Mouse (Mus musculus) liver, postnatal 0 days (tissue): ENCODE data around the gene C2cd2. TPM values are rescaled to one million over a fixed set of nuclear protein-coding genes. Genes with fewer than 3 reads are reported as not detected.
A peak's percentile ranks its signal among the peaks of the same experiment; 100 is the strongest.

Source experiments
- ATAC-seq: fragments of 200-750 bp; cut with Nextera tagmentation; 2 replicates; pipeline ENCODE4 v1.8.0; 2017; ENCODE audit warnings: mild to moderate bottlenecking, moderate library complexity
- DNase-seq: peaks from one replicate; pipeline ENCODE4 v3.0.0-alpha.2; 2016
- H3K27ac ChIP-seq: fragments of 300-500 bp; sonication (generic); 2 replicates; pipeline ENCODE4 v1.5.1; 2014; ENCODE audit warnings: antibody characterized with exemption, moderate library complexity, mild to moderate bottlenecking, low read depth
- H3K27me3 ChIP-seq: fragments of 300-500 bp; sonication (generic); 2 replicates; pipeline ENCODE4 v1.6.1; 2014; ENCODE audit warnings: low read length, control low read depth, mixed read lengths; ENCODE audit not compliant: insufficient read depth
- H3K36me3 ChIP-seq: fragments of 300-500 bp; sonication (generic); replicated peaks from 2 replicates; pipeline ENCODE4 v1.6.1; 2014; ENCODE audit warnings: mild to moderate bottlenecking, control low read depth, low read length, moderate library complexity, mixed read lengths; ENCODE audit not compliant: insufficient read depth
- H3K4me1 ChIP-seq: fragments of 300-500 bp; sonication (generic); 2 replicates; pipeline ENCODE4 v1.6.1; 2014; ENCODE audit warnings: antibody characterized with exemption, mild to moderate bottlenecking, control low read depth; ENCODE audit not compliant: insufficient read depth
- H3K4me2 ChIP-seq: fragments of 300-500 bp; sonication (generic); 2 replicates; pipeline ENCODE4 v1.6.1; 2014; ENCODE audit warnings: low read depth, mild to moderate bottlenecking, low read length, moderate library complexity, mixed read lengths
- H3K4me3 ChIP-seq: fragments of 300-500 bp; sonication (generic); 2 replicates; pipeline ENCODE4 v1.5.1; 2014; ENCODE audit warnings: low read depth, low read length
- H3K9ac ChIP-seq: fragments of 300-500 bp; sonication (generic); replicated peaks from 2 replicates; pipeline ENCODE4 v1.6.1; 2014; ENCODE audit warnings: mild to moderate bottlenecking, moderate library complexity
- H3K9me3 ChIP-seq: fragments of 300-500 bp; sonication (generic); 2 replicates; pipeline ENCODE4 v1.6.1; 2016; ENCODE audit warnings: mild to moderate bottlenecking, control low read depth, low read length, mixed read lengths
- CTCF ChIP-seq: sonication (generic); IDR thresholded peaks from 2 replicates; pipeline ENCODE4 v1.5.1; 2016; ENCODE audit warnings: antibody characterized with exemption, low read depth
- EP300 ChIP-seq: IDR thresholded peaks from 2 replicates; pipeline ENCODE4 v1.6.1; 2016; ENCODE audit warnings: antibody characterized with exemption, low read depth, mild to moderate bottlenecking
- WGBS: fragments of 180-500 bp; shearing (Covaris S2); extraction: QIAGEN DNeasy Blood & Tissue Kit; methylation state at CpG from one replicate; pipeline ENCODE4 v1.1.7; 2014; ENCODE audit not compliant: insufficient replicate concordance; 5-methylcytosine and 5-hydroxymethylcytosine counted together
- polyA plus RNA-seq: library from polyadenylated mRNA; unstranded; fragments of >200 nt; fragmentation: Nextera tagmentation; extraction: Ambion mirVana; gene quantifications from 2 replicates; pipeline ENCODE4 v1.2.1, GENCODE M21; 2015

C2cd2 gene
- polyA plus RNA-seq, 1 experiment from 2014 or later: 13.8 TPM

- ATAC-seq (no peak), DNase-seq (no peak)
- 77% methylated on average over 6 of the region's 6 CpGs for WGBS
- Histone ChIP-seq H3K4me2 (no peak overlapping the region), H3K9ac (no peak overlapping the region), H3K36me3 (no peaks in the 10 kb centered on the region), H3K27me3 (no peaks in the 10 kb centered on the region), H3K4me3 (no peak overlapping the region), H3K4me1 (peaks cover 14% of the 10 kb centered on the region), H3K9me3 (no peaks in the 10 kb centered on the region), H3K27ac (no peak overlapping the region)
- TF ChIP-seq CTCF (no peak), EP300 (no peak)
Measured at GRCm38 (mm10) chr16:97848832-97849231, 113.6 kb downstream of the C2cd2 start.

GRCm38 (mm10) chr16:97844967-97845937, 117.1 kb downstream of the C2cd2 start:
- Histone ChIP-seq H3K27ac (peak overlapping the region; percentile 18; the same call in 1 of the 2 replicates), H3K4me2 (no peak overlapping the region), H3K4me3 (no peak overlapping the region), H3K4me1 (peaks cover 9% of the 10 kb centered on the region; the same call in 1 of the 2 replicates), H3K27me3 (no peaks in the 10 kb centered on the region), H3K9ac (no peak overlapping the region), H3K9me3 (no peaks in the 10 kb centered on the region), H3K36me3 (no peaks in the 10 kb centered on the region)
- 0 out of 2 replicates have a peak, but pooled peaks have one; percentile 15 for TF ChIP-seq EP300
- TF ChIP-seq CTCF: no peak
- ATAC-seq (0 out of 2 replicates have a peak, but pooled peaks have one; percentile 19), DNase-seq (no peak)
- 62% methylated on average over 12 of the region's 12 CpGs for WGBS

DNA sequence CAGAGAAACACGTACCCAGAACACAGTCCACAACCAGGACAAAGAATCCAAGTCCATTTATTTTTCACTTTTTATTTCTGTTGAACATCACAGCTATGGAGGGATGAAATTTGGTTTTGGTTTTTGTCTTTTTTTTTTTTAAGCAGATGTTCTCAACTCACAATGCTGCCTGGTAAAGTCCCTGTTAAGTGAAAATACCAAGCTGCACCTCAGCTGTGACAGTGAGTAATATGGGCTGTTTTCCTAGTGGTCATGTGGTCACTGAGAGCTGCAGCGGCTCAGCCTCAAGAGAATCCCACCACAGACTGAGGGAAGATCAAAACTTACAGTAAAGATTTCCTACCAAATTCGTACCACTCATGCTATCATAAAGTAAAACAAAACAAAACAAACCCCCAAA, 130.2 kb downstream of the C2cd2 start:
- Histone ChIP-seq H3K4me2 (no peak overlapping the region), H3K27me3 (no peaks in the 10 kb centered on the region), H3K9me3 (no peaks in the 10 kb centered on the region), H3K36me3 (peaks cover 43% of the 10 kb centered on the region), H3K4me1 (no peaks in the 10 kb centered on the region), H3K9ac (no peak overlapping the region), H3K27ac (no peak overlapping the region), H3K4me3 (no peak overlapping the region)
- WGBS: 88% methylated on average over 3 of the region's 3 CpGs
- DNase-seq (no peak), ATAC-seq (no peak)
- TF ChIP-seq EP300: no peak
- TF ChIP-seq CTCF: no peak

DNA sequence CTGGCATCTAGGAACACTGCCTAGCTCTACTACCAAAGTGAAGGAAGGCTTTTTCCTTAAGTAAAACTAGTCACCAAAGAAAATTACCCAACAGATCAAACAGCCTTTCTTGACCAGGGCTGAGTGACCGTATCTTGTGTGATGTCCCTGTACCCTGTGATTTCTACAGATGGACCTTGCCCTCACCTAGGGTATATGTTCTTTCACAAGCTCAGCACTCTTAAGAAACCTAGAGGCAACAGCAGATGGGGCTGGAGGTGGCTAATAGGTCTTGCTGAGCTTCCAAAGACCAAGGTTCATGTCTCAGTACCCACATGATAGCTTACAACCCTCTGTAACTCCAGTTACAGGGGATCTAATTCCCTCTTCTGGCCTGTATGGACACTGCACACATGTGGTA, 134.2 kb downstream of the C2cd2 start:
- WGBS: 72% methylated on average over 1 of the region's 1 CpGs
- Histone ChIP-seq H3K9me3 (no peaks in the 10 kb centered on the region), H3K4me1 (peaks cover 4% of the 10 kb centered on the region), H3K27me3 (no peaks in the 10 kb centered on the region), H3K4me3 (no peak overlapping the region), H3K4me2 (no peak overlapping the region), H3K9ac (no peak overlapping the region), H3K36me3 (peaks cover 37% of the 10 kb centered on the region), H3K27ac (no peak overlapping the region)
- DNase-seq: no peak
- TF ChIP-seq CTCF (no peak), EP300 (no peak)
- no peak for ATAC-seq

- 69% methylated on average over 6 of the region's 6 CpGs for WGBS
Measured at GRCm38 (mm10) chr16:97823311-97824007, 138.9 kb downstream of the C2cd2 start.

GRCm38 (mm10) chr16:97819532-97819931, 142.9 kb downstream of the C2cd2 start:
- no peak overlapping the region for H3K9ac ChIP-seq
- no peaks in the 10 kb centered on the region for H3K27me3 ChIP-seq
- WGBS: 40% methylated on average over 4 of the region's 4 CpGs
- no peak overlapping the region for H3K4me2 ChIP-seq
- DNase-seq: no peak
- peak; percentile 46; the same call in 1 of the 2 replicates for ATAC-seq
- H3K9me3 ChIP-seq: no peaks in the 10 kb centered on the region
- peaks cover 33% of the 10 kb centered on the region for H3K36me3 ChIP-seq
- peaks cover 8% of the 10 kb centered on the region for H3K4me1 ChIP-seq
- no peak overlapping the region for H3K4me3 ChIP-seq
- TF ChIP-seq EP300: peak; percentile 37; the same call in 1 of the 2 replicates
- TF ChIP-seq CTCF: no peak
- no peak overlapping the region for H3K27ac ChIP-seq

More at GRCm38 (mm10) chr16:97823311-97824007, 138.9 kb downstream of the C2cd2 start:
- TF ChIP-seq EP300: no peak
- no peak for TF ChIP-seq CTCF
- no peak overlapping the region for H3K9ac ChIP-seq
- H3K4me1 ChIP-seq: peaks cover 5% of the 10 kb centered on the region
- H3K9me3 ChIP-seq: no peaks in the 10 kb centered on the region
- H3K4me2 ChIP-seq: no peak overlapping the region
- DNase-seq (no peak), ATAC-seq (peak; percentile 63)
- H3K27me3 ChIP-seq: no peaks in the 10 kb centered on the region
- peaks cover 27% of the 10 kb centered on the region for H3K36me3 ChIP-seq
- H3K4me3 ChIP-seq: no peak overlapping the region
- no peak overlapping the region; the same call in 1 of the 2 replicates for H3K27ac ChIP-seq
